Mouse (Mus musculus): ENCODE data around the gene Rab42. TPM values are rescaled to one million over a fixed set of nuclear protein-coding genes. Genes with fewer than 3 reads are reported as not detected.
A peak's percentile ranks its signal among the peaks of the same experiment; 100 is the strongest.

Rab42 gene
- polyA plus RNA-seq, 1 experiment from 2014 or later: 2.5 TPM

GRCm38 (mm10) chr4:132253128-132253527, 50.1 kb downstream of the Rab42 start:
- Histone ChIP-seq H3K36me3 (ENCODE audit: control insufficient read depth, insufficient read depth, low read length) (peaks cover 13% of the 10 kb centered on the region), H3K27me3 (ENCODE audit: control insufficient read depth, insufficient read depth, low read depth, low read length) (no peaks in the 10 kb centered on the region), H3K9me3 (ENCODE audit: control insufficient read depth, low read length) (no peaks in the 10 kb centered on the region), H3K4me2 (ENCODE audit: low read depth, low read length) (no peak overlapping the region), H3K27ac (ENCODE audit: low read length) (peak overlapping the region; percentile 21; the same call in 1 of the 2 replicates), H3K4me1 (replicated peaks; ENCODE audit: control insufficient read depth, insufficient read depth, low read length) (no peaks in the 10 kb centered on the region; the same call in 1 of the 2 replicates), H3K9ac (ENCODE audit: low read length) (no peak overlapping the region), H3K4me3 (ENCODE audit: low read length) (no peak overlapping the region)
- no peak for ATAC-seq (ENCODE audit: low read depth)
- 75% methylated on average over 8 of the region's 8 CpGs for WGBS

Other genes with a start within 250 kb of the Rab42 start
- gene Gm10300, start 228.7 kb downstream of the Rab42 start, polyA plus RNA-seq (2015; fragmentation: Nextera tagmentation; extraction: Ambion mirVana): 0.10 TPM in 1 of 2 replicates, not detected in the other
- gene Epb41, start 228.1 kb downstream of the Rab42 start, polyA plus RNA-seq (2015; fragmentation: Nextera tagmentation; extraction: Ambion mirVana): 56.8 and 57.7 TPM in 2 replicates
- 0.04 and 0.15 TPM in 2 replicates for gene Oprd1, start 158.9 kb downstream of the Rab42 start, polyA plus RNA-seq (2015; fragmentation: Nextera tagmentation; extraction: Ambion mirVana)
- 87.7 and 97.8 TPM in 2 replicates for gene Ythdf2, start 91.1 kb downstream of the Rab42 start, polyA plus RNA-seq (2015; fragmentation: Nextera tagmentation; extraction: Ambion mirVana)
- gene Gmeb1, start 41.8 kb downstream of the Rab42 start, polyA plus RNA-seq (2015; fragmentation: Nextera tagmentation; extraction: Ambion mirVana): 36.2 and 36.7 TPM in 2 replicates
- 48.5 and 50.3 TPM in 2 replicates for gene Taf12, start 29.0 kb downstream of the Rab42 start, polyA plus RNA-seq (2015; fragmentation: Nextera tagmentation; extraction: Ambion mirVana)
- 67.0 TPM in 2 replicates for gene Trnau1ap, start 26.2 kb upstream of the Rab42 start, polyA plus RNA-seq (2015; fragmentation: Nextera tagmentation; extraction: Ambion mirVana)
- 73.0 and 73.9 TPM in 2 replicates for gene Rcc1, start 50.2 kb upstream of the Rab42 start, polyA plus RNA-seq (2015; fragmentation: Nextera tagmentation; extraction: Ambion mirVana)
- gene Phactr4, start 119.1 kb upstream of the Rab42 start, polyA plus RNA-seq (2015; fragmentation: Nextera tagmentation; extraction: Ambion mirVana): 20.1 and 20.8 TPM in 2 replicates
- gene Med18, start 160.5 kb upstream of the Rab42 start, polyA plus RNA-seq (2015; fragmentation: Nextera tagmentation; extraction: Ambion mirVana): 22.6 and 24.8 TPM in 2 replicates
- gene Sesn2, start 207.1 kb upstream of the Rab42 start, polyA plus RNA-seq (2015; fragmentation: Nextera tagmentation; extraction: Ambion mirVana): 10.6 and 12.3 TPM in 2 replicates
- gene Atpif1, start 230.3 kb upstream of the Rab42 start, polyA plus RNA-seq (2015; fragmentation: Nextera tagmentation; extraction: Ambion mirVana): 976 and 986 TPM in 2 replicates
- gene Dnajc8, start 232.2 kb upstream of the Rab42 start, polyA plus RNA-seq (2015; fragmentation: Nextera tagmentation; extraction: Ambion mirVana): 159 and 171 TPM in 2 replicates

Measured in lung, embryonic 16.5 days (tissue).